ENCODE assay signal across 17 mouse cellular contexts in the genomic region with DNA sequence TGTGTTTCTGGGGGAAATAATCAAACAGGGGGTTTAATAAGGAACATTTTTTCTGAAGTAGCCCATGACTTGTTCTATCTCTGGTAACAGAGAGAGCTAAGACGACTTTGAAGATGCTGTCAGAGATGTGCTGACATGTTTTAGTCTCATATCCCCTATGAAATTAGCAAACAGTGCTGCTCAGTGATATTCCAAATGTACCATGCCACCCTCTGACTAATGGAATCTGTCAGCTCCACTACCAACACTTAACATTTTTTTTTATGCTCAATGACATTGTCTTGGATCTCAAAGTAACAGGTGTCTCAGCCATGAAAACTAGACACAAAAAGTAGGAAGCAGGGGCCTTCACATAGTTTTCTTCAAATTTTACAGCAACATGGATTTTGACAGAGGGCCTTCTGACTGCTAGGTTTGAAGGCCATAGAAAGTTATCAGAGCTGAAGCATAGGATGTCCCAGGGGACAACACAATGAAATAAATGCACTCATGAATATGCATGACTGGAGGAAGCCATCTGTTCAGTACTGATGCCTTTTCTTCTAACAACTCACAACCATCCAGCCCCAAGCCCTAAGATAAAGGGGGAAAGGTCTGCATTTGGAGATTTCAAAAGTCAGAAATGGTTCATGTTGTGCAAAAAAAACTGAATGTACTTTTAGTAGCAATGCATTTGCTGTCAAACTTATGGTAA.
A peak's percentile ranks its signal among the peaks of the same experiment; 100 is the strongest.
DNase-seq lines count a peak whose midpoint lies in the region; ATAC-seq and TF ChIP-seq lines count a peak whose summit lies in the region.
"Had no signal": no experiment of that assay in that cellular context is flagged by ENCODE, and none has a peak within 500 bp of the region (broad histone marks: within the 10 kb centered on the region; RNA-seq: fewer than 3 reads in every experiment).

No protein-coding gene starts in this region.

- intact Hi-C loops in left cerebral cortex, postnatal 14 days (cut with DNase I): no loop called here

- peak; percentile 82 for ATAC-seq in frontal cortex, adult (ENCODE audit: low TSS enrichment)
- peak; percentile 95 for ATAC-seq in hindbrain, embryonic 12.5 days (ENCODE audit: low FRiP score)
- no peak; the same call in 1 of the 2 replicates for ATAC-seq in midbrain, postnatal 0 days (ENCODE audit: low FRiP score)
- ATAC-seq: intestine, embryonic 16.5 days had no signal

- no peaks in the 10 kb centered on the region; the same call in 1 of the 2 replicates for H3K4me1 ChIP-seq in hindbrain, embryonic 12.5 days
- H3K4me1 ChIP-seq in midbrain, postnatal 0 days (ENCODE audit: insufficient read depth, low read length): no peaks in the 10 kb centered on the region
- H3K4me1 ChIP-seq in heart, embryonic 10.5 days: no peaks in the 10 kb centered on the region
- H3K4me1 ChIP-seq: limb, embryonic 15.5 days had no signal

- H3K36me3 ChIP-seq in hindbrain, embryonic 12.5 days: no peaks in the 10 kb centered on the region
- H3K36me3 ChIP-seq in midbrain, postnatal 0 days (ENCODE audit: insufficient read depth, low read length): no peaks in the 10 kb centered on the region
- no peaks in the 10 kb centered on the region for H3K36me3 ChIP-seq in heart, embryonic 10.5 days
- H3K36me3 ChIP-seq: limb, embryonic 15.5 days had no signal

- H3K4me3 ChIP-seq in hindbrain, embryonic 12.5 days: no peak overlapping the region
- no peak overlapping the region for H3K4me3 ChIP-seq in midbrain, postnatal 0 days (ENCODE audit: low read depth, low read length)
- no peak overlapping the region for H3K4me3 ChIP-seq in heart, embryonic 10.5 days
- H3K4me3 ChIP-seq: left cerebral cortex, adult 2 months; limb, embryonic 15.5 days had no signal

- no peaks in the 10 kb centered on the region for H3K27me3 ChIP-seq in hindbrain, embryonic 12.5 days
- H3K27me3 ChIP-seq in midbrain, postnatal 0 days (ENCODE audit: insufficient read depth, low read length): no peaks in the 10 kb centered on the region
- no peaks in the 10 kb centered on the region for H3K27me3 ChIP-seq in heart, embryonic 10.5 days (ENCODE audit: insufficient read depth, poor library complexity, severe bottlenecking)
- H3K27me3 ChIP-seq: limb, embryonic 15.5 days had no signal

- no peak overlapping the region for H3K27ac ChIP-seq in hindbrain, embryonic 12.5 days
- H3K27ac ChIP-seq in midbrain, postnatal 0 days (ENCODE audit: low read depth, low read length): no peak overlapping the region
- no peak overlapping the region for H3K27ac ChIP-seq in heart, embryonic 10.5 days
- H3K27ac ChIP-seq: left cerebral cortex, adult 2 months; limb, embryonic 15.5 days had no signal

- H3K9me3 ChIP-seq in hindbrain, embryonic 12.5 days (replicated peaks): no peaks in the 10 kb centered on the region
- H3K9me3 ChIP-seq in midbrain, postnatal 0 days (ENCODE audit: low read length): no peaks in the 10 kb centered on the region
- H3K9me3 ChIP-seq in heart, embryonic 10.5 days: no peaks in the 10 kb centered on the region
- H3K9me3 ChIP-seq: limb, embryonic 15.5 days had no signal

- WGBS in hindbrain, embryonic 12.5 days: 59% methylated on average over 1 of the region's 1 CpGs
- WGBS in midbrain, postnatal 0 days: 54% methylated on average over 1 of the region's 1 CpGs
- whole genome bisulfite sequencing in heart, embryonic 10.5 days: 62% methylated on average over 1 of the region's 1 CpGs

- TF ChIP-seq CTCF in midbrain, postnatal 0 days (IDR thresholded peaks at IDR 0.05): no peak

- no peak for DNase-seq in frontal cortex, postnatal 10 days (ENCODE audit: low spot score in 2 of 2)
- DNase-seq in embryo, embryonic 11 days: peak; percentile 34
- DNase-seq in midbrain, postnatal 0 days (ENCODE audit: low spot score): peak; percentile 69
- DNase-seq in heart, embryonic 10.5 days (ENCODE audit: low spot score): no peak
- DNase-seq in urinary bladder, postnatal 25 days (ENCODE audit: low spot score): no peak
- no peak for DNase-seq in left cerebral cortex, postnatal 14 days (ENCODE audit: low spot score in 2 of 2)
- DNase-seq: adrenal gland, adult 8-10 months; cerebellum, postnatal 36 days; heart, postnatal 10 days; kidney, postnatal 10 days; lung, adult 2 months; spleen, adult 18-20 months had no signal

- no peak overlapping the region for H3K4me2 ChIP-seq in hindbrain, embryonic 12.5 days (replicated peaks)
- H3K4me2 ChIP-seq in midbrain, postnatal 0 days (ENCODE audit: low read depth, low read length, poor library complexity, severe bottlenecking): no peak overlapping the region
- H3K4me2 ChIP-seq: limb, embryonic 15.5 days had no signal

- H3K9ac ChIP-seq in hindbrain, embryonic 12.5 days: no peak overlapping the region
- no peak overlapping the region for H3K9ac ChIP-seq in midbrain, postnatal 0 days (replicated peaks; ENCODE audit: low read length, poor library complexity, severe bottlenecking)
- H3K9ac ChIP-seq: limb, embryonic 15.5 days had no signal

Comparison
In these comparisons a context has a peak if more than half of its experiments do, and no peak if none do; other contexts are left out.
1. DNase-seq: peak in embryo, embryonic 11 days (single experiment) and midbrain, postnatal 0 days (single experiment); none in frontal cortex, postnatal 10 days (0 of 2), heart, embryonic 10.5 days (single experiment), urinary bladder, postnatal 25 days (single experiment) and left cerebral cortex, postnatal 14 days (0 of 2).